Mouse (Mus musculus): ENCODE results near the gene Ufl1. TPM values are rescaled to one million over a fixed set of nuclear protein-coding genes. Genes with fewer than 3 reads are reported as not detected.
"Not testable (repeated sequence)": the region's sequence is repeated elsewhere in the genome, so short reads cannot be mapped to it uniquely, and the experiment has no call there.

Ufl1 gene
- polyA plus RNA-seq, 1 experiment from 2014 or later = 33.4 TPM

- H3K4me1 ChIP-seq; H3K4me2 ChIP-seq; H3K4me3 ChIP-seq; H3K27ac ChIP-seq (replicated peaks); H3K9me3 ChIP-seq; H3K36me3 ChIP-seq; H3K27me3 ChIP-seq (replicated peaks); H3K9ac ChIP-seq; ATAC-seq (ENCODE audit: extremely low read depth, insufficient number of reproducible peaks, low FRiP score, low TSS enrichment): not testable (repeated sequence)
- WGBS = 78% methylated on average over 1 of the region's 1 CpGs
These were observed 46.0 kb downstream of the Ufl1 start for GRCm38 (mm10) chr4:25235663-25236062.

- WGBS = 62% methylated on average over 1 of the region's 1 CpGs
These were observed 47.9 kb downstream of the Ufl1 start for GRCm38 (mm10) chr4:25233767-25234166.

GRCm38 (mm10) chr4:25232546-25232945, 49.1 kb downstream of the Ufl1 start:
- H3K27me3 ChIP-seq (replicated peaks) = no peaks in the 10 kb centered on the region
- no peak overlapping the region for H3K27ac ChIP-seq (replicated peaks)
- H3K36me3 ChIP-seq = no peaks in the 10 kb centered on the region
- WGBS = 84% methylated on average over 3 of the region's 3 CpGs
- H3K4me3 ChIP-seq = no peak overlapping the region
- no peaks in the 10 kb centered on the region for H3K9me3 ChIP-seq
- ATAC-seq (ENCODE audit: extremely low read depth, insufficient number of reproducible peaks, low FRiP score, low TSS enrichment) = no peak
- no peaks in the 10 kb centered on the region for H3K4me1 ChIP-seq
- H3K9ac ChIP-seq = no peak overlapping the region
- H3K4me2 ChIP-seq = no peak overlapping the region

More at GRCm38 (mm10) chr4:25233767-25234166, 47.9 kb downstream of the Ufl1 start:
- H3K36me3 ChIP-seq; H3K9ac ChIP-seq; H3K4me3 ChIP-seq; H3K27me3 ChIP-seq (replicated peaks); H3K4me1 ChIP-seq; H3K27ac ChIP-seq (replicated peaks); H3K9me3 ChIP-seq; ATAC-seq (ENCODE audit: extremely low read depth, insufficient number of reproducible peaks, low FRiP score, low TSS enrichment); H3K4me2 ChIP-seq: not testable (repeated sequence)

- Histone ChIP-seq H3K36me3 (no peaks in the 10 kb centered on the region), H3K27me3 (replicated peaks) (no peaks in the 10 kb centered on the region), H3K27ac (replicated peaks) (no peak overlapping the region), H3K4me1 (no peaks in the 10 kb centered on the region), H3K9ac (no peak overlapping the region), H3K4me2 (no peak overlapping the region), H3K9me3 (no peaks in the 10 kb centered on the region), H3K4me3 (no peak overlapping the region)
- 38% methylated on average over 1 of the region's 1 CpGs for WGBS
- no peak for ATAC-seq (ENCODE audit: extremely low read depth, insufficient number of reproducible peaks, low FRiP score, low TSS enrichment)
These were observed 54.1 kb downstream of the Ufl1 start for GRCm38 (mm10) chr4:25227527-25227926.

- no peak overlapping the region for H3K27ac ChIP-seq (replicated peaks)
- no peak overlapping the region for H3K9ac ChIP-seq
- H3K4me2 ChIP-seq = no peak overlapping the region
- no peaks in the 10 kb centered on the region for H3K27me3 ChIP-seq (replicated peaks)
- no peak for ATAC-seq (ENCODE audit: extremely low read depth, insufficient number of reproducible peaks, low FRiP score, low TSS enrichment)
- H3K4me1 ChIP-seq = no peaks in the 10 kb centered on the region
- H3K9me3 ChIP-seq = no peaks in the 10 kb centered on the region
- H3K36me3 ChIP-seq = no peaks in the 10 kb centered on the region
- no peak overlapping the region for H3K4me3 ChIP-seq
These were observed 59.7 kb downstream of the Ufl1 start for GRCm38 (mm10) chr4:25221927-25222326.

- H3K9me3 ChIP-seq = no peaks in the 10 kb centered on the region
- H3K27me3 ChIP-seq (replicated peaks) = no peaks in the 10 kb centered on the region
- H3K4me2 ChIP-seq = no peak overlapping the region
- no peak overlapping the region for H3K9ac ChIP-seq
- WGBS = 40% methylated on average over 5 of the region's 5 CpGs
- H3K27ac ChIP-seq (replicated peaks) = no peak overlapping the region
- no peak for ATAC-seq (ENCODE audit: extremely low read depth, insufficient number of reproducible peaks, low FRiP score, low TSS enrichment)
- H3K4me1 ChIP-seq = no peaks in the 10 kb centered on the region
- no peak overlapping the region for H3K4me3 ChIP-seq
- H3K36me3 ChIP-seq = no peaks in the 10 kb centered on the region
These were observed 68.2 kb downstream of the Ufl1 start for GRCm38 (mm10) chr4:25213451-25213850.

- Histone ChIP-seq H3K4me2 (no peak overlapping the region), H3K9ac (no peak overlapping the region), H3K4me3 (no peak overlapping the region), H3K27ac (replicated peaks) (no peak overlapping the region), H3K27me3 (replicated peaks) (no peaks in the 10 kb centered on the region), H3K9me3 (no peaks in the 10 kb centered on the region), H3K4me1 (no peaks in the 10 kb centered on the region), H3K36me3 (no peaks in the 10 kb centered on the region)
- no peak for ATAC-seq (ENCODE audit: extremely low read depth, insufficient number of reproducible peaks, low FRiP score, low TSS enrichment)
- WGBS = 70% methylated on average over 4 of the region's 4 CpGs
These were observed 75.5 kb downstream of the Ufl1 start for GRCm38 (mm10) chr4:25206166-25206565.

Other genes with a start within 250 kb of the Ufl1 start
- gene Fhl5, start 38.9 kb downstream of the Ufl1 start, polyA plus RNA-seq (2015; fragmentation: Nextera tagmentation; extraction: Ambion mirVana) = not detected in 2 replicates

Data from heart, embryonic 13.5 days (tissue).